Mouse (Mus musculus) urinary bladder, adult 18-20 months (tissue): ENCODE results near the gene Ankef1.

Experiments used
- DNase-seq, 2 experiments: peaks; one replicate each; pipeline ENCODE4 v3.0.0; 2022; ENCODE audit warnings: low spot score in 2 of 2, mixed read lengths in 2 of 2

Ankef1 gene

GRCm38 (mm10) chr2:136600651-136601170 lies 99.0 kb downstream of the Ankef1 start:
- no peak for DNase-seq

- DNase-seq, result no peak
Observed at GRCm38 (mm10) chr2:136601206-136601605, 99.5 kb downstream of the Ankef1 start.
